Mouse (Mus musculus) left cerebral cortex, adult 8-10 months (tissue): Measurements from ENCODE around the gene 4931423N10Rik. TPM values are rescaled to one million over a fixed set of nuclear protein-coding genes. Genes with fewer than 3 reads are reported as not detected.
"Not testable (repeated sequence)": the region's sequence is repeated elsewhere in the genome, so short reads cannot be mapped to it uniquely, and the experiment has no call there.

Experiments used
- DNase-seq, 2 experiments: peaks; one replicate each; pipeline ENCODE4 v3.0.0; 2022; ENCODE audit warnings: low spot score in 2 of 2
- total RNA-seq, 4 experiments: library from RNA; stranded (reverse); gene quantifications; 2 replicates each; pipeline ENCODE4 v1.2.4; 2022

Gene 4931423N10Rik
- under 1 TPM; 0.21 to 0.57 (median 0.41) TPM for total RNA-seq

DNA sequence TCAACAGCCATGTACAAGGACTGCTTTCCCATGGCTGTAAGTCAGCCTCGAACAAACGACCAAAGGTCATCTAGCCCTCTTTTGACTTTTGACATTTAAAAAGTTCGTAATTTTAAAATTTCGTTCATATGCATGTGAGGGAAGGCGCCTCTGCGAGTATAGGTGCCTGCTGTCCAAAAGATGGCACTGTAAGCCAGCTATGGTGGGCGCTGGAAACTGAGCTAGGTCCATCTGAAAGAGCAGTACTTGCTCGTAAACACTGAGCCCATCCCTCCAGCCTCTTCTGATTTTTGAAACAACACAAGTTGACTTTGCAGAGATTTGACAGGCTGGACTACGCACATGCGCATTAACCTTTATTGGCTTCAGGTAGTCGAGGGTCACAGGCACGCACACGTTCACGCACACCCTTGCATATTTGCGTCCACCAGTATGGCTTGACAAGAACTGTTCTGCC, at the start of gene 4931423N10Rik:
4931423N10Rik (plus strand) TSS at position 407 of the 457 bp plus-strand sequence.
- no peak for DNase-seq

DNA sequence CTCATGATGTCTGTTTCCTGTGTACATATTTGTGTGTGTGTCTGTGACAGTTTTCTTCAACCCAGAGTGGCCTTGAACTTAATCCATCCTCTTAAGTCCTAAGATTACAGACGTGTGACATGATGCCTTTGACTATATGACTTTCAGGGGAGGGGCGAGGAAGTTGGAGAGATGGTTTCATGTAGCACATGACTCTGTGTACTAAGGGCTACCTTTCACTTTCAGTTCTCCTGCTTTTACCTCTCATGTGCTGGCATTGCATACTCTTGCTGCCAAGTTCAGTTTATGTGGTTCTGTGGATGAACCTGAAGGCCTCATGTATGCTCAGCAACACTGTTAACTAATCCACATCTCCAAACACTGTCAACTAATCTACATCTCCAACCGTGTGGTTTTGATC, 35.0 kb upstream of the 4931423N10Rik start:
- no peak for DNase-seq

DNA sequence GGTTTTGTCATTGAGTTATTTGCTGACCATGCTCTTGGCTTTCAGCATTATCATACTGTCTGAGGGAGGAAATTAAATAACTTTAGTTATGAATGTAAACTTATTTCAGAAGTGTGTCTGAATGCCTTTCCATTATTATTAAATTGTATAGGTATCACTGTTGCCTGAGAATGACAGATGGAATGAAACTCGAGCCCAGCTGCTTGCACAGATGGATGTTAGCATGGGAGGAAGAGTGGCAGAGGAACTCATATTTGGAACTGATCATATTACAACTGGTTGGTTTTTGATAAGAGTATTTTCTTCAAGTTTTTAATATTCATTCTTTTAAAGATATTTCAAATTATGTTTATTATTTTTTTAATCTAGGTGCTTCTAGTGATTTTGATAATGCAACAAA, 12.9 kb upstream of the 4931423N10Rik start:
- no peak for DNase-seq

DNA sequence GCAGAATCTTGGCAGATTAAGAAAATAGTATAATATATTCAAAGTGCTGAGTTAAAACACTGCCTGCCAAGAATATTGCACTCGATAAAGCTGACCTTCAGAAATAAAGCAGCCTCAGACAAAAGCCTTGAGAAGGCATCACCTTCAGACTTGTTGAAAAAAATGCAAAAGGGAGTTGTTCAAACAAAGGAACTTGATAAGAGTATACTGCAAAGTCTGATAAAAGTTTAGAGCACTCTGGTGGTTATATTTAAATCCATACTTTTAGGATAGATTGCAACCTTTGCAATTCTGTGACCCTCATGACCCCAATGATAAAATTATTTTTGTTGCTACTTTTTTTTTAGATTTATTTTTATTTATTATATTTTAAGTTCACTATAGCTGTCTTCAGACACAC, 6.2 kb upstream of the 4931423N10Rik start:
- DNase-seq: no peak

DNA sequence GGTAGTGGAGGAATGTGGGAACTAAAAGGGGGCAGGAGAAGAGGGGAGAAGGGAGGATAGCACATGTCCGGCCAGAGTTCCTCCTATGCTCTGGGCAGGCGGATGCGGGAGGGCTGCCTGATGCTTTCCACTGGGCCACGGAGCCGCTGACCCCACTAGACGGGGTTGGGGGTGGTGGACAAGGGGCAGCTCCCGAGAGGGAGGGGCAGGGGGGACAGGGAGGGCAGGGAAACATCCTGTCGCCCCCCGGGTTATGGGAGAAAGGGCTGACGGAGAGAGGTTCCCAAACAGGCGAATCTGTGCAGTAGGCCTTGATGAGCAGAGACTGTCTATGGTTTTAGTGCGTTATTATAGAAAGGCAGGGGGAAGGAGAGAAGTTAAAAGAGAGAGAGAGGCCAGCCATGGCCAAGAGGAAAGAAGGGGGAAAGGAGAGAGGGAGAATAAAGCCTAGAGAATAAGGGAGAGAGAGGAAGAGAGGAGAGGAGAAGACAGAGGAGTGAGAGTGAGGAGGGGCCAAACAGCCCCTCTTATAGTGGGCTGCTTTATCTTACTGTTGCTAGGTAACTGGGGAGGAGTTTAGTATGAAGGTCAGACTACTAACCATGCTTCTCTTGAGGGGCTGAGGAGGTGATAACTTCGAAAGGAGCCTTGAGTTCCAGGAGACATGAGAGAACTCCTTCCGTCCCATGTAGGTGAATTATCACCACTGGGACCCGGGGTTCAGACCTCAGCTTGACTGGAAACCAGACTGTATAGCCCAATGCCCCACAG, 4.2 kb upstream of the 4931423N10Rik start:
- DNase-seq: no peak

DNA sequence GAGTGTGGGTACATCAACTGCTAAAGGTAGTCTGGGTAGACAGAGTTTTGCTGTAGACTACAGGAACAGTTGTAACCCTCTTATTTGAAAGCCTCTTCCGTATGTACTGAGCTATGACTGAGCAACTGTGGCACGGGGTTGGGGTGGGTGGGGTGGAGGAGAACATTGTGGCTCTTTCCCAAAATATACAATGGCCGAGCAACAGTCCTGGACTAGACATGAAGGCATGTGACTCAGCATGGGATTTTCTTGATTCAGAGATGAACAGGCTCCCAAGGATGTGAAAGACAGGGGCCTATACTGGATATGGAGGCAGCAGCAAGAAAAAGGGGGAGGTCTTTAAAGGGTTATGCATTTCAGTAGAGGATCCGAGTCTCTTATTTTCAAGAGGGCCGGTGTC, 6.4 kb downstream of the 4931423N10Rik start:
- no peak for DNase-seq

DNA sequence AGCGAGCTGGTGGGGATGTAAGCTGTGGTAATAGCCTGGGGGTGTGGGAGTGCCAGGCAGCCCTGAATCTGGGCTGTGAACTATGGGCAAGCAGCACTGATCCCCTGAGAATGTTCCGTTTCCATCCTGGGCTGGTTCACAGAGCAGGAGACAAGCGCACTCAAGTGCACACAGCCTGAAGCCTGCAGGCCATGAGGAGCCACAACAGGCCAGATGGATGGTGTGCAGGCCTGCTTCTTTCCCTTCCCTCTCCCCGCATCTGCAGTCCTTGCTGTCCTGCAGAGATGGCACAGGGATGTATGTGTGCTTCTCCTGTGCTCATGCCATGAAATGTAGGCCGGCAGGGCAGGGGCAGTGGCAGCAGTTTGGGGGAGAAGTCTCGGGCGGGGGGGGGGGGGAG, 17.9 kb downstream of the 4931423N10Rik start:
- DNase-seq: no peak

DNA sequence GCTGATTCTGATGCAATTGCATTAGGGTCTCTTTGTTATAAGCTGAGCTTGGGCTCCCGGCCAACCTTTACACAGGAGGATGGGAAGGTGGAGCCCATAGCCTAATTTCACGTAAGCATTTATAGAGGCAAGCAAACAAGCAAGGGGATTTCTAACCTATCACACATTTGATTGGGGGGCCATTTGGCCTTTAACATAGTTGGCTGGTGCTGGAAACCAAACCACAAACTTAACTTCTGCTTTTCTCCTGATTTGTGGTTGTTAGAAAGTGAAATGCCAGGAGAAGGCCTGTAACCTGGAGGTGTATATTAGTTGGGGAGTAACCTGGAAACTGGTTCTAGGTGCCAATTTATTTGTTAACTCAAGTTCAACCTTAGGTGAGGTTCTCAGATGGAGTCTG, 21.2 kb downstream of the 4931423N10Rik start:
- DNase-seq: no peak

DNA sequence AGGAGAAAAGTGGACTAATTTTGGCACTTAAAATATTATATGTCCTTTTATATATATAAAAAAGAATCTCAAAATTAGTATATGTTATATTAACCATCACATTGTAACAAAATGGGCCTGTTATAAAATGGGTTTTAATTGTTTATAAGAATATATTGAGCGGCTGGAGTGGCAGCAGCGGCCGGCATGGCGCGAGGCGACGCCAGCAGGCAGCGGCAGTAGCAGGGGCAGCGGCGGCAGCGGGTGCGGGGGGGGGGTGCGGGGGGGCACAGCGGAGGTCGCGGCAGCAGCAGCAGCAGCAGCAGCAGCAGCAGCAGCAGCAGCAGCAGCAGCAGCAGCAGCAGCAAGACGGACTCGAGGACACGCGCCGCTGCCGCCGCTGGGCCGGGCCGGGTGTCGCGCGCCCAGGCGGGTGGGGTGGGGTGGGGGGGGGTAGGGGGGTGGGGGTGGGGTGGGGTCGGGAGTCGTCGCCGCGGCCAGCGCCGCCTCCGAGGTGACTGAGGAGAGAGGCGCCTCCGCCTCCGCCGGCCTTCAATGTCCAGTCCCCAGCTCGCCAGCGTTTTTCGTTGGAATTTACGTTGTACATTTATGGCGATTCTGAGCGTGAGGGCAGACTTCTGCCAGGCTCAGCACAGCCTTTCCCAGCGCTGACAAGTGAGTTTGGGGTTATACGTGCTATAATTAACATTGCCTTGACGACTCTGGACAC, 26.9 kb downstream of the 4931423N10Rik start:
- no peak for DNase-seq

DNA sequence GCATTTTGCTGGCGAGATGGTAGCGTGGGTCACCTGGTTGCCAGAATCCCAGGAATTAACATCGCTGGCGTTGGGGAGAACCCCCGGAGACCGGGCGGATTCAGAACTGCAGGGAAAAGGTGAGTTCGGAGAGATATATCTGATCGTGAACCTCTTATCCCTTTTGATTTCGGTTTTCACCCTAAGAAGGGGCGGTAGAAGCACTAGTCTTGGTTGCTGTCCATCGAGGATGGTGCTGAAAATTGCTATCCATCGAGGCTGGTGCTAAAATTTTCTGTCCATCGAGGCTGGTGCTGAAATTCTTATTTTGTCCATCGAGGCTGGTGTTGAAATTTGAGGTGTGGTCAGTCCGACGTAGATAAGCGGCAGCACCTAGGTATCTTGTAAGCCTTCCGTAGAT, 83.7 kb downstream of the 4931423N10Rik start:
- not testable (repeated sequence) for DNase-seq

DNA sequence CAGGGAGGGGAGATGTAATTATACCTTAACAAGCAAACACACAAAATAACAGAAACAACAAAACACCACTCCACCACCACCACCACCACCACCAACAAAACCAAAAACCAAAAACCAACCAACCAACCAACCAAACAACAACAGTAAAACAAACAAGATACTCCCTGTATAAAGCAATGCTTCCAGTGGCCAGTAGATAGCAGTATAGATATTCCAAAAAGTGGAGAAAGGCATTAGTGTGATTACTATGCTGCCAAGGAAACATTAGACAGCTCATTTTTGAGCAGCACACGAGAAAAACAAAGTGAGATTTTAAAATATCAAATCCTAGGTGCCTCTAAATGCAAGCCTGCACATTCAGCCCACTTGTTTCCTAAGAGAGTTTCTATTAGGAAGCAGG, 107.6 kb downstream of the 4931423N10Rik start:
- no peak for DNase-seq

Other genes with a start within 250 kb of the 4931423N10Rik start
- gene Abi1, start 167.2 kb upstream of the 4931423N10Rik start, total RNA-seq: 100 to 1,000 TPM; 130 to 152 (median 136) TPM
- 10 to 100 TPM; 79.3 to 92.0 (median 82.7) TPM for gene Acbd5, start 139.3 kb upstream of the 4931423N10Rik start, total RNA-seq
- 1 to 10 TPM in 2 of 4 experiments, under 1 TPM in 2; 0.63 to 1.4 (median 1.0) TPM for gene Mastl, start 51.5 kb upstream of the 4931423N10Rik start, total RNA-seq
- 10 to 100 TPM; 79.6 to 92.2 (median 89.9) TPM for gene Yme1l1, start 51.1 kb upstream of the 4931423N10Rik start, total RNA-seq
- gene Nxph2, start 113.8 kb downstream of the 4931423N10Rik start, total RNA-seq: 1 to 10 TPM; 2.0 to 2.8 (median 2.2) TPM